Mouse (Mus musculus): ENCODE measurements around the gene D930020B18Rik. TPM values are rescaled to one million over a fixed set of nuclear protein-coding genes. Genes with fewer than 3 reads are reported as not detected.

D930020B18Rik gene
- total RNA-seq, 2 experiments from 2014 or later = not detected

DNA sequence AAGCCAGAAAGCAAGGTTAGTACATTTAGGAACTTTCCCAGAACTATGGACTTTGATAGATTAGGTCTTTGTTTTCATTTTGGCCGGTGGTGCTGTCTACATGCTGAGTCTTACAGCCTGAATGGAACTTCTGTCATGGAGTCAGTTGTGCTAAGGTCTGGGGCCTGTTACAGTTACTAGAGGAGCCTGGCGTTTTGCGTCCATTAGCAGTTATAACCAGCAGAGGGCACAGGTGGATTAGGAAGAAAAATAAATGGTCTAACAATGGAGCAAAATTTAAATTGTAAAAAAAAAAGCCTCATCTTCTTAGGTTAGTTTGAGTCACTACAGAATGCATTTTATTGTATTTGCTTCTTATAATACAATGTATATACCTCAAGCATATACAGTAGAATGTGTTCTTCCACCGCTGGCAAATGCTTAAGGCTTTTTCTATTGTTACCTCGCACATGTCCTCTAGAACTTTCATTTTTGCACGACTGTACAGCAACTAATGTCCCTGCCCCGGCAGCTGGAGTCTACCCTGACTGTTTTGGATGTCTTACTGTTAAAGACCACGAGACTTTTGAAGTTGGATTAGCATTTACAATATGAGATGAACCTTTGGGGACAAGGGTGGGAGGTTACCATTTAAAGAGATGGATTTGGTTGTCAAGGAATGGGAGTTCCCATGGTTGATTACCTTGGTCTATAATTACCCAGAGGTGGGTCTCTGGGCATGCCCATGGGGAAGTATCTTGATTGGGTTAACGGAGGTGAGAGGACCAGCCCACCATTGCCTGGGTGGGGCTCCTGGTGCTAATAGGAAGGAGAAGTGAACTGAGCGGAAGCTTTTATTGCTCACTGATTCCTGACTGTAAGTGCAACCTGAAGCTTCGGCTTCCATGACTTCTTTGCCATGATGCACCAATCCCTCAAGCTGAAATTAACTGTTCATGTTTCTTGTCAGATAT is 60.2 kb downstream of the D930020B18Rik start:
- DNase-seq = peak; percentile 37 to 68

DNA sequence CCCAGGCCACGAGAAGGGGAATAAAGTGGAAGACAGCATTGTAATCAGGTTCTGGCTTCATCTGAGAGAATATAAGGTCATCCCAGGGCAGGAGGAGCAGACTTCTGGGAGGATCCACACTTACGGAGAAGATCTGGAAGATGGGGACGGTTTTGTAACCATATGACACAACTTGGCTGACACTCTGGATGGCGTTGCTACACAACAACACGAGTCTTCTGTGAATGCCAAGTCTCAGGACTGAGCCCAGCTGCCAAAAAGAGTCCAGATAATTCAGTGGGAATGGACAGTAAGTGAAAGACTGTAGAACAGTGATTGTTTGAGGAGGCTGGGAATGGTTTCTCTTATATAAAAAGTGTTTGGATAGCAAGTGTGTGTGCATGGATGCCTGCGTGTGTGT is 62.2 kb downstream of the D930020B18Rik start:
- intact Hi-C loops (cut with DNase I) = loop anchor here (10.0 kb wide), 2 partner anchors 71 to 131 kb away; no protein-coding TSS in a partner anchor
- peak; percentile 56 to 57 for DNase-seq

More for the DNA sequence above, 60.2 kb downstream of the D930020B18Rik start:
- intact Hi-C loops (cut with DNase I) = loop anchor here (1.0 to 10.0 kb wide), 3 partner anchors 73 to 350 kb away; no protein-coding TSS in a partner anchor

DNA sequence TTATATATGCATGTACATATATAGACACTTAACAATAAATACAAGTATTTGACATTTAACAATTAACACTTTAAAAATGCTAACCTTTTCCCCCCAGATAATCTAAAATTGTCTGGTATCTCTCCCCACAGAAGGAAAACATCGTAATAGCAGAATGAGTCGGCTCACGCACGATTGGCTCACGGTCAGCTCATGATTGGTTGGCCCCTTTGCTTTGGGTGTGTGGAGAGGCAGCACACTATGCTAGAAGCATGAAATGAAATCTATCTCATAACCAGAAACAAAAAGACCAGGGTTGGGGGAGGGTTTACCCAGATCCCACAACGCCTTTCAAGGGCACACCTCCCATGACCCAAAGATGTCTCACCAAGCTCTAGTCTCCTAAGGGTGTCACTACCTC is 63.5 kb downstream of the D930020B18Rik start:
- DNase-seq = peak in 1 of 2 experiments; percentile 37
- intact Hi-C loops (cut with DNase I) = loop anchor here (10.0 kb wide), 2 partner anchors 70 to 130 kb away; no protein-coding TSS in a partner anchor

DNA sequence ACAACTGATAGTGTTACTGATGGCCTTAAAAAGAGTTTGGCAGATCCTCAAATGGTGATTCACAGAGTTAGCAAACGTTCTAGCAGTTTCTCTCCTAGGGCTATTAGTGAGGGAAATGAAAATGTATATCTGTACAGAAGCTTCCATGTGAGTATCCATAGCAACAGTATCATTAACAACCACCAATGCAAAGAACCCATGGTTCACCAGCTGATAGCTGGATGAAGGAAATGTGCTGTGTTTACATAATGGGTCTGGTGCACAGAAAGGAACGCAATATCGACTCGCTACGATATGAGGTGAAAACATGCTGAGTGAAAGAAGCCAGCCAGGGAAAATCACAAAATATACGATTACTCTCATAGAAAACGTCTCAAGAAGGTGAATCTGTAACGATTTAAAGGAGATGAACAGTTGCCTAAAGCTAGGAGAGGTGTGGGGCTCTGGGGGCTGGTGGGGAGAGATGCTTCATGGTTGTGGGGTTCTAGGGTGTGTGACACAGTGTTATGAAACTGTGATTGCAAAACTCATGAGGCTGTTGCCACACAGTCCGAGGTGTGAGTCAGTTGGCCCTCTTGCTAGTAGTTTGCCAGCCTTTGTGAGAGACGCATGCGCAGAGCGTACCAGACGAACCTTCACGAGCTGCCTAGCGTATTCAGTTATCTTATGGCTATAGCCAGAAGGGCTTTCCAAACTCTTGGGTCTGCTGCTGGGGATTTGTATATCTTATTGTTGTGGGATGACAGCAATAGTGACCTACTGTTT is 64.2 kb downstream of the D930020B18Rik start:
- intact Hi-C loops (cut with DNase I) = loop anchor here (10.0 kb wide), 2 partner anchors 69 to 129 kb away; no protein-coding TSS in a partner anchor
- DNase-seq = peak in 1 of 2 experiments; percentile 18

DNA sequence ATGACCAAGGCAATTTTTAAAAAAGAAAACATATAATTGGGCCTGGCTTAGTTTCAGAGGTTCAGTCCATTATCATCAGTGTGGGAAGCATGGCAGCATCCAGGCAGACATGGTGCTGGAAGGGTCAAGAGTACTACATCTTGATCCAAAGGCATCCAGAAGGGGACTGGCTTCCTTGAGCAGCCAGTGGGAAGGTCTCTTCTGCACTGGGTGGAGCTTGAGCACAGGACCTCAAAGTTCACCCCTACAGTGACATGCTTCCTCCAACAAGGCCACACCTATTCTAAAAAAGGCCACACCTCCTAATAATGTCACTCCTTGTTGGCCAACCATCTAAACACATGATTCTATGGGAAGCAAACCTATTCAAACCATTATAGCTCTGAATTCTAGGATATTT is 75.5 kb downstream of the D930020B18Rik start:
- intact Hi-C loops (cut with DNase I) = no loop called here
- DNase-seq = no peak

DNA sequence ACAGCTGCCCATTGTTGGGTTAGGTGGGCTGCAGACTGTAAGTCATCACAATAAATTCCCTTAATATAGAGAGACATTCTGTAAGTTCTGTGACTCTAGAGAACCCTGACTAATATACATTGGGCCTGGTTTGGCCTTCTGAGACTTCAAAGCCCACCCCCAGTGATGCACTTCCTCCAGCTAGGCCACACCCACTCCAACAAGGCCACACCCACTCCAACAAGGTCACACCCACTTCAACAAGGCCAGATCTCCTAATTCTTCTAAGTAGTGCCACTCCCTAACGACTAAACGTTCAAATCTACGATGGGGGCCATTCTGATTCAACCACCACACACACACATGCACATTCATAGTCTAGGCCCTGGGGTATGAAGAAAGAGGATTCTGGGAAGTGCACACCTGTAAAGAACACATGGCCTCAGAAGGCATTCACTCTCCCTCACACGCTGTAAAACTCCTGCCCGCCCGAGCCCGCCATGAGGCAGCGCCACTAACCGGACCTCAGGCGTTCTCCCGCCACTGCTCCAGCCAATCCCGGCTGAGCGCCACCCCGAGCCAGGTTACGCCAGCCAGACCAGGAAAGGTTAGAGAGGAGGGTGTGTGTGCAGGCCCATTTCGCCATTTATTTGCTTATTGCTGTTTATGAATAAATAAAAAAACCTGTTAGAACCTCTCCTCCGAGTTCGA is 77.7 kb downstream of the D930020B18Rik start:
- intact Hi-C loops (cut with DNase I) = no loop called here
- no peak for DNase-seq

DNA sequence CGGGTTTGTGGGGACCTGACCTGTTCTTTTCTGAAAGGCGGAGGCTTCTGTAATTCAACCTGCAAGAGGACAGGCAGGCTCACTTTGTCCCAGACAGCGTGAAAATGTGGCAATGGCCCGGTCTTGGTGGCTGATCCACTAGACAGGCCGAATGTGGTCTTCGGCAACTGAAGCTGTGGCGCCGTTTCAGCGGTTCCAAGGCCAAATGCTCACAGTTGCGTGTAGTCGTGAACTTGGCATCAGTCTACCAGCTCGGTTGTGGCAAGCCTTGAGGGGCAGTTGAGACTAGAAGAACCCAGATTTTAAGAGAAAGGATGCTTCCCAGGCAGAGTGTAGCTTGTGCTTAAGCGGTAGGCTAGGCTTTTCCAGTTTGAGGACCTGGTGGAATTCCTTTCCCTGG is 79.3 kb downstream of the D930020B18Rik start:
- DNase-seq = no peak
- intact Hi-C loops (cut with DNase I) = no loop called here

DNA sequence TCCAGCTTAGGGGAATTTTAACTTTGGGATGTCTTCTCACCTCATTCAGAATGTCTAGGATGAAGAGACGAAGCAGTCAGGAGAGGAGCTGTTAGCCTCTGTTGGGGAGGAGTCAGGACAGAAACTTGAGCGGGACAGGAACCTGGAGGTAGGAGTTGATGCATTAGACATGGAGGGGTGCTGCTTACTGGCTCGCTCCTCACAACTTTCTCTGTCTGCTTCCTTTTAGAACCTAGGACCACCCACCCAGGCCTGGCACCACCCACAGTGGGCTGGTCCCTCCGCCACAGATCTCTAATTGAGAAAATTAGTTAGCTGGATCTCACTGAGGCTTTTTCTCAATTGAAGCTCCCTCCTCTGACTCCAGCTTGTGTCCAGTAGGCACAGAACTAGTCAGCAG is 85.1 kb downstream of the D930020B18Rik start:
- no peak for DNase-seq
- intact Hi-C loops (cut with DNase I) = no loop called here

DNA sequence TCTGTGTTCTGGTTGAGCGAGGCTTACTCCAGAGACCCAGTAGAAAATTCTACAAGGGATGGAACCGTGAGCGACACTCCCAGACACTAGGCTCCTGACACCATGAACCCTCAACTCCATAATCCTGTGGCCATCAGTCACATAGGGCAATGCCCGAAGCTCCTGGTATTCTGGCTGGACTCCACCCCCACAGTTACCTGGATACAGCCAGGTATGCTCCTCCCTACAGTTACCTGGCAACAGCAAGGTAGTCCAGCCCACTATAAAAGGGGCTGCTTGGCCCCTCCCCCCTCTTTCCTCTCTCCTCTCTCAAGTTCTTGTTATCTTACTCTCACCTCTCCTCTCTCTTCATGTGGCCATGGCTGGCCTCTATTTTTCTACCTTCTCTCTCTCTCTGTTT is 85.8 kb downstream of the D930020B18Rik start:
- no peak for DNase-seq
- intact Hi-C loops (cut with DNase I) = no loop called here

DNA sequence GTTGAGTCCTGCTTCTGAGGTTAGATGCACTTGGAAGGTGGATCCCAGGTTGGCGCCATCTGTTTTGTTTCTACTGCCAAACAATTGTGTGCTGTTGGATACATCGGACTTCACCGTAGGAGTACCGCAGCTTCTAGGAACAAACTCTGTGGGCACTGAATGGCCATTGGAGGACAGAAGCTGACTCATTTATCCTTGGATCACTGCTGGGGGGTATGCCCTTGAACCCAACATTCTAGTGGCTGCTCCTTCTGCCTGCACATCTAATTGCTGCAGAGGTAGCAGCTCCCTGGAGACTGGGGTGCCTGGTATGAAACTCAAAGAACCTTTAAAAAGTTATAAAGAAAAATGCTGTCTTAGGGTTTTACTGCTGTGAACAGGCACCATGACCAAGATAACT is 86.8 kb downstream of the D930020B18Rik start:
- DNase-seq = no peak
- intact Hi-C loops (cut with DNase I) = no loop called here

DNA sequence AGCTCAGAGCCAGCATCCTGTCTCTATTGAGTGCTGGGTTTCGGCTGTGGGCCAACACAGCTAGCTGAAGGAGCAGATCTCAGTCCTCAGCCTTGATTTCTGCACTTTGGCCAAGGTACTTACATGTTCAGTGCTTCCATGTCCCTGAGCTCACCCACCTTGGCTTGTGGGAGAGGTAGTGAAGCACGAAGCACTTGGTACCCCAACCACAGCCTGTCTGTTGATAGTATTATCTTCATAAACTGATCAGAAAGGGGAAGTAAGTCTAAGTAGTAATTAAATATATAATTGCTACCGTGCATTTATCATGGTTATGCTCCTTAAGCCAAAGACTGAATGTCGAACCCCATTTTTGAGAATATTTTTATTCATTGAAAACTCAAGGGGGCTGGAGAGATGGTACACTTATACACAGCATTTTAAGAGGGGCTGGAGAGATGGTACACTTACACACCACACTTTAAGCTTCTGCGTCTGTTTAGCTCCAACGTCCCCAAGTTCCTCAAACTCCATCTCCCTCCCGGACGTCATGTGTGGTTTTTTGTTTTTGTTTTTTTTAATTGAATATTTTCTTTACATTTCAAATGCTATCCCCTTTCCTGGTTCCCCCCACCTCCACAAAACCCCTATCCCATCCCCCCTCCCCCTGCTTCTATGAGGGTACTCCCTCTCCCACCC is 89.8 kb downstream of the D930020B18Rik start:
- DNase-seq = no peak
- intact Hi-C loops (cut with DNase I) = no loop called here

DNA sequence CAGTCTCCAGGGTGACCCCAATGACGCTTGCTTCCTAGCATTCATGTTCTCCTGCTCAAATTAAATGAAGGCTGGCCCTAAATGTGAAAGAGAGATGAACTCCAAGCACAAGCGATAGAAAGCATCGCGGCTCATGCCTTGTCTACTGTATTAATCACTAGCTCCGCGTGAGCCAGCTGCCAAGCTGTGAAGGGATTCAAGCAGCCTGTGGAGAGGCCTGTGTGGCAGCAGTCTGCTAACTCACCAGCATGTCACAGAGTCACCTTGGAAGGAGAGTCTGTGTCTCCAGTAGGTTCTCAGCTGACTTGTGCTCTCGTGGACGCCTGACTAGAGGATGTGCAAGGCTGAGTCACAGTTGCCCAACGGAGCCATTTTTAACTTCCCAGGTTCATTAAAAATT is 91.2 kb downstream of the D930020B18Rik start:
- intact Hi-C loops (cut with DNase I) = no loop called here
- DNase-seq = no peak

DNA sequence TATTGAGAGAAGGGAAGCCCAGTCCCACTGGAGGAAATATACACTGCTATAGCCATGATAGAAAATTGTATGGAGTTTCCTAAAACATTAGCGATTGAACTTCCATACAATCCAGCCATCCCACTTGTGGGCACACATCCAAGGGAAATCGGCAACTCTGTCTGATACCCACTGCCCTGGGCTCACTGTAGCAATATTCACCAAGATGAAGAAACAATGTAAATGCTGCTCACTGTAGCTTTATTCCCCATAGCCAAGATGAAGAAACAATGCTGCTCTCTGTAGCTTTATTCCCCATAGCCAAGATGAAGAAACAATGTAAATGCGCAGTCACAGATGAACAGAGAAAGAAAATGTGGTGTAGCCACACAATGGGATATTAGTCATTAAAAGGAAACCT is 95.9 kb downstream of the D930020B18Rik start:
- intact Hi-C loops (cut with DNase I) = no loop called here
- no peak for DNase-seq

DNA sequence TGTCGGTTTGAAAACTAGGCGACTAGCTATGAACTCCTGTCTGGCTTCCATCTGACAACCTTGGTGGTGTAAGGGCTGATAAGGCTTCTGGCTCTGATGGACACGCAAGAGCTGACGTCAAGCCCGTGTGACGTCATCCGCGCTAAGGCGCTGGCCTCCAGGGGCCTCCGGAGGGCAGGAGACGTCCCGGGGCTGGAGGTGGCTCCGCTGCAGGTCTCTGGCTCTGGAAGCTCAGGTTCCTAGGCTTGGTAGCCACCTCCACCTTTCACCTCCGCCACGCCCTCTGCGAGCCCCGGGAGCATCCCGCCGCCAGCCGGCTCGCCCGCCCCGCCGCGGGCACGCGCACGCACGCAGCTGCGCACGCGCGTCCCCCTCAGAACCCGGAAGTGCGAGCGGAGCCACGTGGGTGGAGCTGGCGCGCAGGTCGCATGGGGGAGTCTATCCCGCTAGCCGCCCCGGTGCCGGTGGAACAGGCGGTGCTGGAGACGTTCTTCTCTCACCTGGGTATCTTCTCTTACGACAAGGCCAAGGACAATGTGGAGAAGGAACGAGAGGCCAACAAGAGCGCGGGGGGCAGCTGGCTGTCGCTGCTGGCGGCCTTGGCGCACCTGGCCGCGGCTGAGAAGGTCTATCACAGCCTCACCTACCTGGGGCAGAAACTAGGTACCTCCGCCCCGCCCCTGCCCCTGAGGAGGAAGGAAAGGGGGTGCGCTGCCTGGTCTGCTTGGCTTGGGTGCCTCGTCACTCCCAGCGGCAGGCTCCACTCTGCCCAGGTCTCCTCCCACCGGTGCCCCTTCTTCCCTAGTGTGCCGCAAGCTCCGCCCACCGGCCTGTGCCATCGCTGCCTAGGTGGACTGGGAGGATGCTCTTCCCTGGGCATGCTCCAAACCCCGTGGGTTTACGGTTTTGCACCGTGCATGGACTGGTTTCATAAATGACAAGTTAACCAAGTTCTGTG is 98.4 kb downstream of the D930020B18Rik start, which contains the start of gene BC048403:
Gene BC048403 (plus strand): TSS at position 390 of the 958 bp plus-strand sequence.
- DNase-seq = peak; percentile 91 to 92
- intact Hi-C loops (cut with DNase I) = no loop called here

DNA sequence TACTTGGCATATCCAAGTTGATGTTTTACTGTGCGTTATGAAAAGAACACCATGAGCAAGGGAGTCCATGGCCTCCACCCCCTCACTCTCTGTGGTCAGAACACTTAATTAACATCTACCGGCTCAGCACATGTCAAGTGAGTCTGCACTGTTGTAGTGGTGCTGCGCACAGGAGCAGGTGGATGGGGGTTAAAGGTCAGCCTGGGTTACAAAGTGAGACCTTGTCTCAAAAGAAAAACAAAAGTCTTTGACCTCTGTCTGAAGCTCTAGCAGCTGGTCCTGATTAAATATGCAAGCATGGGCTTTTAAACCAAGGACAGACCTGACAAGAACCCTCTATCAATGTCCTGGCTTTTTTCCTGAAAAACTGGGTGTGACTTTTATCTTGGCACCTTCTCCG is 100.9 kb downstream of the D930020B18Rik start:
- intact Hi-C loops (cut with DNase I) = no loop called here
- DNase-seq = no peak

Data from heart, postnatal 14 days (tissue).